Mouse (Mus musculus) CH12.LX (cell line): ENCODE measurements around the gene Tdp1. TPM values are rescaled to one million over a fixed set of nuclear protein-coding genes. Genes with fewer than 3 reads are reported as not detected.

ENCODE experiments used
- DNase-seq: peaks from one replicate; pipeline ENCODE4 v3.0.0-alpha.2; 2013; ENCODE audit errors: extremely low read depth
- H3K27ac ChIP-seq: 2 replicates; pipeline ENCODE4 v1.5.1; 2012; ENCODE audit warnings: low read depth, mild to moderate bottlenecking, control low read depth, moderate library complexity; ENCODE audit not compliant: insufficient read depth
- H3K27me3 ChIP-seq: replicated peaks from 2 replicates; pipeline ENCODE3; 2012; ENCODE audit warnings: inconsistent platforms
- H3K36me3 ChIP-seq, 2 experiments: replicated peaks in 1 of 2; 2 replicates each; pipeline versions ENCODE3 to v1.6.1; 2012; ENCODE audit warnings: inconsistent platforms in 1 of 2, low read length in 1 of 2, mild to moderate bottlenecking in 1 of 2, mixed read lengths in 1 of 2, moderate library complexity in 1 of 2; ENCODE audit not compliant: control insufficient read depth in 1 of 2, insufficient read depth in 1 of 2
- H3K4me1 ChIP-seq, 2 experiments: 2 replicates each; pipeline ENCODE4 v1.6.1; 2012; ENCODE audit warnings: inconsistent platforms in 1 of 2, moderate library complexity in 1 of 2; ENCODE audit not compliant: insufficient read depth in 2 of 2, control insufficient read depth in 1 of 2
- H3K4me2 ChIP-seq: 2 replicates; pipeline ENCODE4 v1.6.1; 2012; ENCODE audit warnings: low read depth, mild to moderate bottlenecking, control low read depth; ENCODE audit not compliant: poor library complexity, insufficient read depth, severe bottlenecking
- H3K4me3 ChIP-seq, 3 experiments: fragments of 150-350 bp in 1 of 3; sonication (generic) in 1 of 3; replicated peaks in 1 of 3; 2 replicates each; pipeline versions ENCODE3 to v1.5.1; 2011 to 2012; ENCODE audit warnings: low read depth in 2 of 3, low read length in 2 of 3, mild to moderate bottlenecking in 2 of 3, moderate library complexity in 2 of 3, control low read depth in 1 of 3, improper control_type of control experiment in 1 of 3, inconsistent platforms in 1 of 3, mixed read lengths in 1 of 3; ENCODE audit not compliant: poor library complexity in 1 of 3
- H3K79me2 ChIP-seq: replicated peaks from 2 replicates; pipeline ENCODE4 v1.6.1; 2012; ENCODE audit warnings: mild to moderate bottlenecking, moderate library complexity; ENCODE audit not compliant: control insufficient read depth, poor library complexity, insufficient read depth, severe bottlenecking; ENCODE audit errors: extremely low read depth
- H3K9ac ChIP-seq: 2 replicates; pipeline ENCODE4 v1.6.1; 2012; ENCODE audit warnings: low read depth, mild to moderate bottlenecking, control low read depth, moderate library complexity; ENCODE audit not compliant: insufficient read depth
- H3K9me3 ChIP-seq: replicated peaks from 2 replicates; pipeline ENCODE3; 2012; ENCODE audit warnings: low read length, inconsistent platforms, mixed read lengths
- E2F4 ChIP-seq: IDR thresholded peaks from 2 replicates; pipeline ENCODE4 v1.6.1; 2011; ENCODE audit warnings: low read depth, low read length, improper control_type of control experiment; ENCODE audit not compliant: insufficient replicate concordance
- ELF1 ChIP-seq: IDR thresholded peaks from 2 replicates; pipeline ENCODE4 v1.6.1; 2014; ENCODE audit warnings: low read depth, mild to moderate bottlenecking, inconsistent platforms, low read length, improper control_type of control experiment
- ETS1 ChIP-seq: conservative IDR thresholded peaks from 2 replicates; pipeline ENCODE4 v1.6.1; 2012; ENCODE audit warnings: low read depth, mild to moderate bottlenecking, inconsistent platforms, low read length, improper control_type of control experiment, moderate library complexity
- GABPA ChIP-seq: IDR thresholded peaks from 2 replicates; pipeline ENCODE4 v1.6.1; 2012; ENCODE audit warnings: low read depth, low read length, improper control_type of control experiment, inconsistent platforms; ENCODE audit not compliant: insufficient replicate concordance
- HCFC1 ChIP-seq: IDR thresholded peaks from 2 replicates; pipeline ENCODE4 v1.6.1; 2012; ENCODE audit warnings: low read depth, mild to moderate bottlenecking, inconsistent platforms, low read length, improper control_type of control experiment
- IRF4 ChIP-seq: IDR thresholded peaks from 2 replicates; pipeline ENCODE4 v1.6.1; 2014; ENCODE audit warnings: low read depth, mild to moderate bottlenecking, inconsistent platforms, low read length, improper control_type of control experiment
- JUN ChIP-seq: IDR thresholded peaks from 2 replicates; pipeline ENCODE4 v1.6.1; 2011; ENCODE audit warnings: low read depth, mild to moderate bottlenecking, low read length, improper control_type of control experiment, moderate library complexity; ENCODE audit not compliant: insufficient read depth
- JUND ChIP-seq: conservative IDR thresholded peaks from 2 replicates; pipeline ENCODE4 v1.6.1; 2011; ENCODE audit warnings: low read depth, low read length, improper control_type of control experiment
- KAT2A ChIP-seq: IDR thresholded peaks from 2 replicates; pipeline ENCODE4 v1.6.1; 2012; ENCODE audit warnings: low read length, improper control_type of control experiment, inconsistent platforms; ENCODE audit not compliant: insufficient replicate concordance
- MAFK ChIP-seq: IDR thresholded peaks from 2 replicates; pipeline ENCODE4 v1.6.1; 2011; ENCODE audit warnings: low read length, improper control_type of control experiment; ENCODE audit not compliant: insufficient replicate concordance
- MAX ChIP-seq: IDR thresholded peaks from 2 replicates; pipeline ENCODE4 v1.6.1; 2011; ENCODE audit warnings: low read length, improper control_type of control experiment
- MXI1 ChIP-seq: IDR thresholded peaks from 2 replicates; pipeline ENCODE4 v1.6.1; 2011; ENCODE audit warnings: mild to moderate bottlenecking, low read depth, low read length, improper control_type of control experiment
- NRF1 ChIP-seq: IDR thresholded peaks from 2 replicates; pipeline ENCODE4 v1.6.1; 2014; ENCODE audit warnings: low read depth, mild to moderate bottlenecking, inconsistent platforms, low read length, improper control_type of control experiment, moderate library complexity
- PAX5 ChIP-seq: IDR thresholded peaks from 2 replicates; pipeline ENCODE4 v1.6.1; 2012; ENCODE audit warnings: low read length, inconsistent platforms, mixed read lengths
- POLR2A ChIP-seq: IDR thresholded peaks from 2 replicates; pipeline ENCODE4 v1.6.1; 2011; ENCODE audit warnings: low read depth, mild to moderate bottlenecking, improper control_type of control experiment, low read length
- RAD21 ChIP-seq: IDR thresholded peaks from 2 replicates; pipeline ENCODE4 v1.6.1; 2011; ENCODE audit warnings: low read depth, mild to moderate bottlenecking, low read length, improper control_type of control experiment, moderate library complexity
- SMC3 ChIP-seq: IDR thresholded peaks from 2 replicates; pipeline ENCODE4 v1.6.1; 2011; ENCODE audit warnings: low read depth, low read length, improper control_type of control experiment
- TBP ChIP-seq: conservative IDR thresholded peaks from 2 replicates; pipeline ENCODE4 v1.6.1; 2011; ENCODE audit warnings: low read depth, low read length, improper control_type of control experiment
- TCF12 ChIP-seq: IDR thresholded peaks from 2 replicates; pipeline ENCODE4 v1.6.1; 2014; ENCODE audit warnings: low read depth, mild to moderate bottlenecking, inconsistent platforms, low read length, improper control_type of control experiment
- USF1 ChIP-seq: IDR thresholded peaks from 2 replicates; pipeline ENCODE4 v1.6.1; 2014; ENCODE audit warnings: low read depth, mild to moderate bottlenecking, inconsistent platforms, low read length, improper control_type of control experiment
- USF2 ChIP-seq: conservative IDR thresholded peaks from 2 replicates; pipeline ENCODE4 v1.6.1; 2011; ENCODE audit warnings: low read depth, low read length, improper control_type of control experiment
- ZC3H11A ChIP-seq: IDR thresholded peaks from 2 replicates; pipeline ENCODE4 v1.6.1; 2012; ENCODE audit warnings: low read depth, mild to moderate bottlenecking, inconsistent platforms, low read length, improper control_type of control experiment
- ZMIZ1 ChIP-seq: IDR thresholded peaks from 2 replicates; pipeline ENCODE4 v1.6.1; 2012; ENCODE audit warnings: low read depth, mild to moderate bottlenecking, inconsistent platforms, low read length, improper control_type of control experiment
- ZNF384 ChIP-seq: IDR thresholded peaks from 2 replicates; pipeline ENCODE4 v1.6.1; 2012; ENCODE audit warnings: low read depth, low read length, improper control_type of control experiment, inconsistent platforms
- dilution Hi-C: fragments of 300-500 bp; cut with MboI; formaldehyde crosslinking; loops from 2 replicates; pipeline ENCODE4 v1.14.3; 2020; ENCODE audit warnings: low sequenced_read_pairs; ENCODE audit not compliant: extremely low pct_unique_long_range_greater_than_20kb, extremely low pct_ligation_motif_present
- in situ Hi-C: fragments of 300-500 bp; cut with MboI; formaldehyde crosslinking; loops from 3 replicates; pipeline ENCODE4 v1.14.3; 2019; ENCODE audit warnings: low sequenced_read_pairs, low pct_ligation_motif_present, low pct_unique_long_range_greater_than_20kb, mixed read lengths
- polyA plus RNA-seq: library from polyadenylated mRNA; unstranded; fragments of >175 nt; gene quantifications from 2 replicates; pipeline ENCODE4 v1.2.1, GENCODE M21; 2012; ENCODE audit warnings: low read depth; ENCODE audit not compliant: insufficient read length
- total RNA-seq, 2 experiments: library from RNA; depleted of rRNA; stranded (reverse); fragments of 300-350 nt in 1 of 2; fragments of >200 nt in 1 of 2; gene quantifications; 2 replicates each; pipeline ENCODE4 v1.2.3; 2012 to 2014

Gene Tdp1
- total and polyA plus RNA-seq, 3 experiments: 16.9 to 53.7 (median 27.4) TPM

DNA sequence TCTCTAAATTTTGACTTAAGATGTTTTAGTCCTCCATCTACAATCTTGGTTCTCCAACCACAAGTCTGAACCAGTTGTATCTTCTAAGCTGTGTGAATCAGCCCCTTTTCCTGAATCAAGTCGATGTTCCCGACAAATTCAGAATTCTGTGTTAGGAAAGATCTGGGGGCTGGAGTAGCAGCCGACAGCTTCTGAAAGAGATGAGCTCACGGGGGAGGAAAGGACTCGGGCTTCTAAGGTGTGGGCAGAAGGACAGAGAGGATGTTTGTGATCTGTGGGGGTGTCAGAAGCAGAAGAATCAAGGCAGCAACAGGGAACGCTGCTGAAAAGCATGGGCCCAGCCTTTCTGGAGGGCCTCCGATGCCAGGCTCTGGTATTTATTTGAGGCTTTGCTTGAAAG is 44.0 kb downstream of the Tdp1 start:
- TF ChIP-seq ZC3H11A: no peak
- TF ChIP-seq TBP: no peak
- TF ChIP-seq KAT2A: no peak
- no peak for TF ChIP-seq ZNF384
- no peak for TF ChIP-seq TCF12
- TF ChIP-seq POLR2A: no peak
- TF ChIP-seq SMC3: no peak
- no peak for TF ChIP-seq GABPA
- Histone ChIP-seq H3K9ac (no peak overlapping the region), H3K4me1 (no peaks in the 10 kb centered on the region), H3K79me2 (no peaks in the 10 kb centered on the region), H3K9me3 (no peaks in the 10 kb centered on the region), H3K27ac (no peak overlapping the region), H3K4me3 (no peak overlapping the region), H3K36me3 (peaks cover 10 to 85% of the 10 kb centered on the region in 2 experiments), H3K4me2 (no peak overlapping the region), H3K27me3 (no peaks in the 10 kb centered on the region)
- in situ Hi-C loops: no loop called here
- dilution Hi-C loops: no loop called here
- DNase-seq: no peak

DNA sequence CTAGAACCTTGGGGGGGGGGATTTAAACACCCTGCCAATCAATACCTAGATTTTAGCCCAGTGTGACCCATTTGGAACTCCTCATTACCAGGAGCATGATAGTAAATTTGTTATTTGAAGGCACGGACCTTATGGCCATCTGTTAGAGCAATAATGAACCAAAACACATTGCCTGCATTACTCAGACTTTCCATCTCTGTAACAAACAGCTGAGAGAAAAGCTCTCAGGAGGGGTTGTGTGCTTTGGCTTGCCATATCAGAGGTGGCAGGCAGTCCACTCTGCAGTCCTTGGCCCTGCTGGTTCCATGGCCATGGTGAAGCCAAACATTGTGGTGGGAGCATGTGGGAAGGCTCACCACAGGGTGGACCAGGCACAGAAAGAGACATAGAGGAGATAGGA is 44.8 kb downstream of the Tdp1 start:
- dilution Hi-C loops: no loop called here
- TF ChIP-seq JUND: peak; percentile 57; the same call in 1 of the 2 replicates
- no peak; the same call in 1 of the 2 replicates for TF ChIP-seq JUN
- no peak for TF ChIP-seq ZNF384
- no peaks in the 10 kb centered on the region for H3K79me2 ChIP-seq
- H3K4me3 ChIP-seq: no peak overlapping the region
- H3K4me1 ChIP-seq: no peaks in the 10 kb centered on the region
- no peak overlapping the region for H3K27ac ChIP-seq
- no peak overlapping the region for H3K9ac ChIP-seq
- no peak for DNase-seq
- H3K9me3 ChIP-seq: no peaks in the 10 kb centered on the region
- H3K4me2 ChIP-seq: no peak overlapping the region
- H3K36me3 ChIP-seq: peaks cover 10 to 82% of the 10 kb centered on the region in 2 experiments
- in situ Hi-C loops: no loop called here
- H3K27me3 ChIP-seq: no peaks in the 10 kb centered on the region

- DNase-seq: no peak
- dilution Hi-C loops: no loop called here
- no peak overlapping the region for H3K4me2 ChIP-seq
- no peak for TF ChIP-seq RAD21
- no peak for TF ChIP-seq E2F4
- TF ChIP-seq POLR2A: no peak
- no peak for TF ChIP-seq KAT2A
- TF ChIP-seq GABPA: no peak
- no peak for TF ChIP-seq MXI1
- no peak for TF ChIP-seq ELF1
- TF ChIP-seq USF2: no peak
- no peak for TF ChIP-seq USF1
- no peak for TF ChIP-seq NRF1
- no peak for TF ChIP-seq HCFC1
- TF ChIP-seq ETS1: no peak
- no peak for TF ChIP-seq TBP
- no peak for TF ChIP-seq MAFK
- TF ChIP-seq ZC3H11A: no peak
- no peak for TF ChIP-seq MAX
- TF ChIP-seq PAX5: no peak
- TF ChIP-seq ZMIZ1: no peak
- TF ChIP-seq IRF4: no peak
- no peak for TF ChIP-seq JUN
- TF ChIP-seq, all 38 proteins: peak for 0
- Histone ChIP-seq H3K9me3 (no peaks in the 10 kb centered on the region), H3K4me3 (no peak overlapping the region), H3K27ac (no peak overlapping the region), H3K79me2 (no peaks in the 10 kb centered on the region), H3K4me1 (no peaks in the 10 kb centered on the region), H3K27me3 (no peaks in the 10 kb centered on the region), H3K36me3 (peaks cover 21 to 80% of the 10 kb centered on the region in 2 experiments), H3K9ac (no peak overlapping the region)
- in situ Hi-C loops: no loop called here
These were observed 47.9 kb downstream of the Tdp1 start for GRCm38 (mm10) chr12:99932245-99932644.
